Mouse (Mus musculus) ES-Bruce4 (cell line): ENCODE measurements at regions not wholly inside any gene's neighbourhood (a gene's known extent, or its start where the extent isn't known, plus 50 kb on each side); places are given as distances from the start of the nearest gene placed in this dataset.

Experiments
- CTCF ChIP-seq: IDR thresholded peaks from one replicate; pipeline ENCODE4 v1.8.1; 2011; ENCODE audit warnings: low read depth, low read length
- EP300 ChIP-seq: IDR thresholded peaks from 2 replicates; pipeline ENCODE4 v1.6.1; 2011; ENCODE audit warnings: low read depth, low read length; ENCODE audit not compliant: insufficient read depth
- POLR2A ChIP-seq: IDR thresholded peaks from one replicate; pipeline ENCODE4 v1.8.1; 2011; ENCODE audit warnings: low read length; ENCODE audit not compliant: insufficient read depth

GRCm38 (mm10) chr12:35287974-35288373 lies 241.0 kb downstream of the Snx13 start:
- no peak for TF ChIP-seq POLR2A
- TF ChIP-seq CTCF = no peak
- no peak for TF ChIP-seq EP300
